Mouse (Mus musculus): ENCODE measurements around the gene Dab2ip.

Gene Dab2ip

GRCm38 (mm10) chr2:35557911-35558825, at the start of gene Dab2ip:
Gene Dab2ip, plus strand, starts transcription at chr2:35558266.
- POLR2A ChIA-PET: interaction anchor here (0.5 to 1.9 kb wide), 17 partner anchors 8 to 534 kb away, joined by 3 to 6 read pairs (median 4); no protein-coding TSS in a partner anchor
- CTCF ChIA-PET: interaction anchor here in 1 of 4 experiments (1.1 to 1.2 kb wide), 2 partner anchors 13 to 58 kb away, joined by 3 to 4 read pairs; no protein-coding TSS in a partner anchor

- ChIA-PET POLR2A (interaction anchor here in 3 of 4 experiments (1.0 to 2.9 kb wide), 9 partner anchors 18 to 172 kb away, joined by 3 to 18 read pairs (median 4); partner anchors contain the start of genes Ggta1 (in 1 of the 3) and Stom (in 1 of the 3)), CTCF (interaction anchor here in 3 of 4 experiments (0.6 to 1.2 kb wide), 5 partner anchors 16 to 263 kb away, joined by 3 read pairs; no protein-coding TSS in a partner anchor)
Measured at GRCm38 (mm10) chr2:35508597-35509342, 49.3 kb upstream of the Dab2ip start.

GRCm38 (mm10) chr2:35509343-35509667, 48.8 kb upstream of the Dab2ip start:
- ChIA-PET CTCF (interaction anchor here in 2 of 4 experiments (0.6 to 0.7 kb wide), 3 partner anchors 52 to 264 kb away, joined by 3 read pairs; no protein-coding TSS in a partner anchor), POLR2A (interaction anchor here in 3 of 4 experiments (1.0 to 2.9 kb wide), 8 partner anchors 19 to 173 kb away, joined by 3 to 18 read pairs (median 4); partner anchors contain the start of genes Ggta1 (in 1 of the 3) and Stom (in 1 of the 3))

GRCm38 (mm10) chr2:35509888-35510287, 48.2 kb upstream of the Dab2ip start:
- ChIA-PET CTCF (interaction anchor here in 1 of 4 experiments (1.4 kb wide), 1 partner anchor 217 kb away, joined by 4 read pairs; no protein-coding TSS in a partner anchor), POLR2A (interaction anchor here in 3 of 4 experiments (0.6 to 2.9 kb wide), 6 partner anchors 18 to 224 kb away, joined by 3 to 18 read pairs (median 5); partner anchors contain the start of gene Stom (in 1 of the 3))

GRCm38 (mm10) chr2:35510920-35511319, 47.1 kb upstream of the Dab2ip start:
- CTCF ChIA-PET: interaction anchor here in 2 of 4 experiments (0.5 to 1.7 kb wide), 12 partner anchors 25 to 1943 kb away, joined by 3 to 22 read pairs (median 4); partner anchors contain the start of gene 4930402F06Rik (in 1 of the 2)
- POLR2A ChIA-PET: interaction anchor here in 3 of 4 experiments (0.6 to 1.7 kb wide), 7 partner anchors 18 to 203 kb away, joined by 3 to 6 read pairs (median 3); no protein-coding TSS in a partner anchor

- ChIA-PET CTCF (interaction anchor here in 3 of 4 experiments (0.6 to 1.7 kb wide), 9 partner anchors 67 to 223 kb away, joined by 3 to 7 read pairs (median 4); partner anchors contain the start of gene 4930402F06Rik (in 2 of the 3)), POLR2A (interaction anchor here in 2 of 4 experiments (0.6 to 1.7 kb wide), 4 partner anchors 14 to 51 kb away, joined by 3 to 4 read pairs (median 3); no protein-coding TSS in a partner anchor)
Measured at GRCm38 (mm10) chr2:35512226-35512625, 45.8 kb upstream of the Dab2ip start.

- ChIA-PET CTCF (interaction anchor here in 2 of 4 experiments (0.8 to 0.9 kb wide), 2 partner anchors 24 to 417 kb away, joined by 3 read pairs; no protein-coding TSS in a partner anchor), POLR2A (interaction anchor here in 1 of 4 experiments (0.9 to 1.6 kb wide), 2 partner anchors 11 to 70 kb away, joined by 3 read pairs; no protein-coding TSS in a partner anchor)
Measured at GRCm38 (mm10) chr2:35514051-35514892, 43.8 kb upstream of the Dab2ip start.

GRCm38 (mm10) chr2:35526612-35527242, 31.3 kb upstream of the Dab2ip start:
- POLR2A ChIA-PET: interaction anchor here in 2 of 4 experiments (0.7 to 1.3 kb wide), 2 partner anchors 12 to 66 kb away, joined by 3 to 4 read pairs; no protein-coding TSS in a partner anchor

GRCm38 (mm10) chr2:35529086-35529485, 29.0 kb upstream of the Dab2ip start:
- ChIA-PET CTCF (interaction anchor here in 1 of 4 experiments (0.5 kb wide), 1 partner anchor 36 kb away, joined by 3 read pairs; no protein-coding TSS in a partner anchor), POLR2A (no interaction called here)

More at GRCm38 (mm10) chr2:35526612-35527242, 31.3 kb upstream of the Dab2ip start:
- CTCF ChIA-PET: no interaction called here

GRCm38 (mm10) chr2:35529856-35530255, 28.2 kb upstream of the Dab2ip start:
- CTCF ChIA-PET: no interaction called here

GRCm38 (mm10) chr2:35530732-35531131, 27.3 kb upstream of the Dab2ip start:
- POLR2A ChIA-PET: no interaction called here
- CTCF ChIA-PET: interaction anchor here in 2 of 4 experiments (0.5 to 0.6 kb wide), 2 partner anchors 10 to 687 kb away, joined by 3 to 4 read pairs; no protein-coding TSS in a partner anchor

More at GRCm38 (mm10) chr2:35529856-35530255, 28.2 kb upstream of the Dab2ip start:
- POLR2A ChIA-PET: no interaction called here

- ChIA-PET POLR2A (no interaction called here), CTCF (no interaction called here)
Measured at GRCm38 (mm10) chr2:35533646-35534045, 24.4 kb upstream of the Dab2ip start.

GRCm38 (mm10) chr2:35539276-35539972, 18.6 kb upstream of the Dab2ip start:
- ChIA-PET POLR2A (interaction anchor here in 3 of 4 experiments (0.5 to 1.4 kb wide), 4 partner anchors 13 to 821 kb away, joined by 3 to 4 read pairs (median 3); no protein-coding TSS in a partner anchor), CTCF (interaction anchor here (0.6 to 3.0 kb wide), 27 partner anchors 10 to 1746 kb away, joined by 3 to 18 read pairs (median 4); partner anchors contain the start of gene 4930402F06Rik (in 1 of the 4))

- ChIA-PET POLR2A (interaction anchor here in 2 of 4 experiments (0.5 to 0.6 kb wide), 2 partner anchors 11 to 300 kb away, joined by 3 to 4 read pairs; no protein-coding TSS in a partner anchor), CTCF (interaction anchor here in 2 of 4 experiments (0.7 to 3.0 kb wide), 11 partner anchors 10 to 443 kb away, joined by 3 to 18 read pairs (median 4); no protein-coding TSS in a partner anchor)
Measured at GRCm38 (mm10) chr2:35540798-35541197, 17.3 kb upstream of the Dab2ip start.

- ChIA-PET CTCF (interaction anchor here in 3 of 4 experiments (0.6 to 1.9 kb wide), 11 partner anchors 9 to 459 kb away, joined by 3 to 10 read pairs (median 3); no protein-coding TSS in a partner anchor), POLR2A (interaction anchor here in 1 of 4 experiments (1.0 to 1.1 kb wide), 2 partner anchors 62 to 89 kb away, joined by 3 to 4 read pairs; no protein-coding TSS in a partner anchor)
Measured at GRCm38 (mm10) chr2:35544717-35545116, 13.3 kb upstream of the Dab2ip start.
